Mouse (Mus musculus) leukemia stem cell, adult 10-12 weeks (primary cell): ENCODE measurements around the gene Rps27a. TPM values are rescaled to one million over a fixed set of nuclear protein-coding genes. Genes with fewer than 3 reads are reported as not detected.

Experiments
- polyA plus RNA-seq: library from polyadenylated mRNA; stranded (reverse); fragments of >175 nt; gene quantifications from 2 replicates; pipeline ENCODE4 v1.2.3, GENCODE M21; 2012; ENCODE audit warnings: low replicate concordance

Gene Rps27a
- polyA plus RNA-seq, result 16.4 and 67.9 TPM in 2 replicates

DNA sequence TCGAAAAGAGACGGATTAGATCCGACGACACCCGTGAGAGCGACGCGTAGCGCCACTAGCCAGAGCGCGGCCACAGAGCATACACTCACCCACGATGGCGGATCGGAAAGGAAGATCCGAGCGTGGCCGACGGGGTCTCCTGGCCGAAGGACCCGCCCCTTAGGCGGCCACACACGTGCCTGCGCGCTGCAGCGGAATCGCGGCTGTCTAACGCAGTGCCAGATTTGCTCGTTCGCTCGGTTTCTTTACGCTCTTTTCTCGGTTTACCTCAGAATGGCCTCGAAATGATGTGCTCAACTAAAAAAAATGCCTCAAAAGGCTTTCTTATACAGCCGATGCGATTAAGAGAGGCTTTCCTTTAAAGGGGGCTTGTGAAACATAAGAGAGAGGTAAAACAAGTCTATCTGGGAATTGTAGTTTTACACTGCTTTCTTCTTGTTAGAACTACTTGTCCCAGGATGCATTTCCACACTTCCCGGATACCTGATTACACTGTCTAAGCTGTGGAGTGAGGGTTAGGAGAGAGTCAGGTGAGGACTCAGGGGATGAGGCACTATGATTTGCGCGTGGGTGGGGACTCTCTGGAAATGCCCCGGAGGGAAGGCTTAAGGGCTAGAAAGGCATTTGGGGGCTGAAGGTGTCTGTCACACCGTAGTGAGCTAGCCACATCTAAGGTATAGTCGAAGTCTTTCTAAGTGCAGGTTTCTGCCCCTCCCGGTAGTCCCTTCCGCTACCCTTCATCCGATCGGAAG lies at the start of gene Rps27a, which contains the start of gene Clhc1:
Gene Rps27a, minus strand, starts transcription at position 358 of the 752 bp plus-strand sequence.
Gene Clhc1, plus strand, starts transcription at position 199 of the 752 bp plus-strand sequence.

GRCm38 (mm10) chr11:29525988-29526794 lies 21.7 kb downstream of the Rps27a start, which contains the start of gene Mtif2:
Mtif2 (plus strand) TSS chr11:29526408.

DNA sequence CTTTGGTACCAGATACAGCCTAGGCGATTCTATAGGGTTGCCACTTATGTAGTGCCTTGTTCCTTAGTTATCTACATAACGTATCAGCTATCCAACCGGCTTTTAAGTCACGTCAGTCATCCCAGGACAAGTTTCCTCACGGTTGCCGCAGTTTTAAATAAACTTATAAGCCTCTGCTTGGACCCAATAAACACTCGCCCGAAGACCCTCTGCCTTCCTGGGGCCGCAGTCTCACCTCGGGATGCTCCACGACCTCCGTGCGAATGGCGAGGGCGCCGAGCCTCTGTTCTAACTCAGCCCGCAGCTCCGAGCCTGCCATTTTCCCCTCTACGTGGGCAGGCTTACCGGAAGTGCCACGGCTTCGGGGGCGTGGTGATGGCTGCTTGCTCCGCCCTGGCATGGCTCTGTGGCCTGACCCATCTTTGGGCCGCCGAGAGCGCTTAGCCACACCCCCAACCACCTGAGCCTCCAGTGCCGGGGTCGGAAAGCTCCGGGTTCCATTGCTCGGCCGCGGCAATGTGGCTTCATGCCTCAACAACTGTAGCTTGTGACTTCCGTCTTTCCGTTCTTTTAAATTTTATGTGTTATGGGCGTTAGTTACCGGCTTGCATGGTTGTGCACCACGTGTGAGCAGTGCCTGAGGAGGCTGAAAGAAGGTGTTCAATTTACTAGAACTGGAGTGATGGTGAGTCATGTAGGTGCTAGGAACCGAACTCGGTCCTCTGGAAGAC lies 33.1 kb downstream of the Rps27a start, which contains the start of gene Prorsd1:
Gene Prorsd1, minus strand, starts transcription at position 352 of the 731 bp plus-strand sequence.

Other genes starting within 250 kb of the Rps27a start
- 27.0 and 28.8 TPM in 2 replicates for gene Ccdc88a, start 174.5 kb downstream of the Rps27a start, polyA plus RNA-seq
- 6.0 TPM in 1 of 2 replicates, not detected in the other for gene Prorsd1, start 33.1 kb downstream of the Rps27a start, polyA plus RNA-seq
- gene Mtif2, start 21.7 kb downstream of the Rps27a start, polyA plus RNA-seq, result 0.93 and 6.1 TPM in 2 replicates
- not detected in 2 replicates for gene Clhc1, start 159 bp downstream of the Rps27a start, polyA plus RNA-seq
- gene Rtn4, start 144.8 kb upstream of the Rps27a start, polyA plus RNA-seq, result 91.8 and 177 TPM in 2 replicates